Mouse (Mus musculus) kidney, adult 2 months (tissue): ENCODE measurements at regions not wholly inside any gene's neighbourhood (a gene's known extent, or its start where the extent isn't known, plus 50 kb on each side); places are given as distances from the start of the nearest gene placed in this dataset.

Source experiments
- CTCF ChIP-seq: fragments of 200-500 bp; conservative IDR thresholded peaks from 2 replicates; pipeline ENCODE4 v1.5.1; 2011; ENCODE audit warnings: low read depth, mild to moderate bottlenecking, control low read depth, low read length, moderate library complexity, mixed read lengths; ENCODE audit not compliant: insufficient read depth, insufficient read length
- POLR2A ChIP-seq: fragments of 200-500 bp; IDR thresholded peaks from one replicate; pipeline ENCODE4 v1.6.1; 2011; ENCODE audit warnings: low read depth, low read length, control low read depth

DNA sequence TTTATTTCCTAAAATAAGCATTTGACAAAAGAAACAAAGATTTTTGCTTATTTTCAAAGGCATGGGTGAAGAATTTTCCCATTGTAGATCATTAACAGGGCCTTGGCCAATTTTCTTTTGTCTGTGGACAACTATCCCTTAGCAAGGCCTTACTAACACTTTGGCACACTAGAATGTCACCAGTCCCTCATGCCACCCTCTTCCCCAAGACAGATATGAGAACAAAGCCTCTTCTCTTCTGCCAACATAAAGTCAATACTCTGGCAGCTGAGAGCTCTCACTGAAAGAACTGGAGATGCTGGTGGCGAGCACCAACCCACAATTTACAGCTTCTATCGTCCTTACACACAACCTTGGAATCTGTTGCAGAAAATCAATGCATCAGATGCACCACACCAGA is 215.1 kb upstream of the Tmeff2 start:
- TF ChIP-seq CTCF (no peak), POLR2A (no peak)
